Mouse (Mus musculus) T-helper 2 cell (primary cell): ENCODE measurements around the gene Srebf2.

Experiments used
- in situ Hi-C: fragments of 300-600 bp; cut with MboI, MseI; formaldehyde crosslinking; loops from one replicate; pipeline ENCODE4 v1.15.1; 2025; ENCODE audit warnings: high pct_unique_total_duplicates

Srebf2 gene

DNA sequence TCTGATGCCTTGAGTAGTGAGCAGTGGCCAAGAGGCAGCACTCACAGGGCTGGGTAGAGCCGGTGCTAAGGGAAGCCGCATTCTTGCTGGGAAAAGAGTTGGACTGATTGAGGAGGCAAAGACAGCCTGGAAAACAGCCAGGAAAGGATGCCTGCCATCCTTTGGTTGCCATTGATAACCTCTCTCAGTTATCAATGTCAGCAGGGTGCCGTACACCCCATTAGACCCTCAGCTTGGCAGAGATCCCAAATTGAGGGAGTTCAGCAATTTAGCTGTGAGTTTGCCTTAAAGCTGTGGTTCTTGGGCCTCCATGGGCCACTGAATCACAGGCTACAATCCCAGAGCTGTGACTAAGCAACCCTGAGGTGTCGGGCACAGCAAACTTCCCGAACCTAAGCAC lies 34.1 kb downstream of the Srebf2 start:
- in situ Hi-C loops: no loop called here

GRCm38 (mm10) chr15:82182311-82182710 lies 35.3 kb downstream of the Srebf2 start:
- in situ Hi-C loops: no loop called here

DNA sequence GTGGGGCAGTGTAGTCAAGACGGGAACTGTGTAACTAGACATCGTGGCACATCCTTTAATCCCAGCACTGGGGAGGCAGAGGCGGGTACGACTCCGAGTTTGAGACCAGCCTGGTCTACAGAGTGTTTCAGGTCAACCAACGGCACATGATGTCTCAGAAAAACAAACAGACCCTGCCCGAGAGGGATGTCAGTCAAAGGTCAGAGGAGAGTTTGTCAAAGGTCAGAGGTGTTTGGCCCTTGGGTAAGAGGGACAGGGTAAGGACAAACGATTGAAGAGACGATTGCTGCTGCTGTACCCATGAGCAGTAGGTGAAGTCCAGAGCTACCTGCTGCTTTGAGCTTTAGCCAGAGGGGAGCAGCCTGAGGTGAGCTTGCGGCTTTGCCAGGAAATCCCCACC lies 36.6 kb downstream of the Srebf2 start:
- in situ Hi-C loops: no loop called here

- in situ Hi-C loops: no loop called here
Measured at GRCm38 (mm10) chr15:82184183-82184582, 37.2 kb downstream of the Srebf2 start.

DNA sequence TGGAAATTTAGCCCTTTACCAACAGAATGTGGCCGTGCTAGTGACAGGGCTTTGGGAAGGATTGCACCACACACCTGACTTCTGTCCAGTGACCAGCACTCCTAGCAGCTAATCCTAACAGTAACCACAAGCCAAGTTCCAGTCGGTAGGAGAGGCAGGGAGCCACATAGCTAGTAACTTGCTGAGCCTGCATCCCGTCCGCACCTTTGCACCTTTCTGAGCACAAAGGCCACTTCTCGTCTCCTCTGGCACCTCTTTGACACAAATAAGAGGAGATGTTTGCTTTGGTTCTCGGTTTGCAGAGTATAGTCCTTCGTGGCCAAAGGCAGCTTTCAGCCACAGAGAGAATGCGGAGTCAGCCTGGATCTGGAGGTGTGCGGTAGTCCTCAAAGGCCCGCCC lies 37.7 kb downstream of the Srebf2 start:
- in situ Hi-C loops: no loop called here

DNA sequence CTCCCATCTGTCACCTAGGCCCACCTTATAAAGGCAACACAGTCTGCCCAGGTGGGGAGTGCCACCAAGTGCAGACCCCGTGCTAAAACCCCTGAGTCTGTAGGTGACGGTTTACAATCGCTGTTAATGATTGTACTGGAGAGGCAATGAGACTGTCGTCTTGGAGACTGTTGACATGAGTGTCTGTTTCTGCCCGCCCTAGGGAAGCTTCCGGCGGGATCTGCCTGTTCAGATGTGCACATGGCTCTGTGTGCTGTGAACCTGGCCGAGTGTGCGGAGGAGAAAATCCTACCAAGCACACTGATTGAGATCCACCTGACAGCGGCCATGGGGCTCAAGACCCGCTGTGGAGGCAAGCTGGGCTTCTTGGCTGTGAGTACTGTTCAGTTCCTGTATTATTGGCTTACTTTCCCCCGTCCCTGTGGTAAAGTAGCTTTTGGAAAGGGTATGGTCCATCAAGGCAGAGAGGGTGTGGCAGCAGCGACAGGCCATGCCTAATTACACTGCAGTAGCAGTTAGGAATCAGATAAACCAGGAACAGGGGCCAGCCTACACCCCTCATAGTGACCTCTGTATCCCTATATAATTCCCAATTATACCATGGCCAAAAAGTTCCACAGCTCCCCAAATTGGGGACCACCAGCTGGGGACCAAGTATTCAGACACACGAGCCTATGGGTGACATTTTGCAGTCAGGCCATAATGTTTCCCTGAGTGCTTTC lies 38.2 kb downstream of the Srebf2 start:
- in situ Hi-C loops: no loop called here

DNA sequence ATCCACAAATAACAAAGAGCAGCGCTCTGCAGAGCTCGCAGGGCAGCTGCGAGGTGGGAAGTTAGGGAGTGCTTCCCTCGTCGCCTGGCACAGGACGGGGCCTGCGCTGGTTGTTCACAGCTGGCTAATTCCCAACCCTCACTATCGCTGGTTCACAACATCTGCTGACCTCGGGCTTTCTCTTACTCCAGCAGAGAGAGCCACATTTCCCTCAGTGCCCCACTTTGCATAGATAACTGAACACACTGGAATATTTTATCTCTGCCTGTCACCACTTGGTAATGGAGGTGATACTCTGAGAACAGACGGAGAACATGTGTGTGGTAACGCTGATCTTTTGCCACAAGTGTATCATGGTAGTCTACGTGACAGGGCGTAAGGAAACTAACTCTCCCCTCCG lies 39.1 kb downstream of the Srebf2 start:
- in situ Hi-C loops: no loop called here

- in situ Hi-C loops: no loop called here
Measured at GRCm38 (mm10) chr15:82186931-82187330, 40.0 kb downstream of the Srebf2 start.

DNA sequence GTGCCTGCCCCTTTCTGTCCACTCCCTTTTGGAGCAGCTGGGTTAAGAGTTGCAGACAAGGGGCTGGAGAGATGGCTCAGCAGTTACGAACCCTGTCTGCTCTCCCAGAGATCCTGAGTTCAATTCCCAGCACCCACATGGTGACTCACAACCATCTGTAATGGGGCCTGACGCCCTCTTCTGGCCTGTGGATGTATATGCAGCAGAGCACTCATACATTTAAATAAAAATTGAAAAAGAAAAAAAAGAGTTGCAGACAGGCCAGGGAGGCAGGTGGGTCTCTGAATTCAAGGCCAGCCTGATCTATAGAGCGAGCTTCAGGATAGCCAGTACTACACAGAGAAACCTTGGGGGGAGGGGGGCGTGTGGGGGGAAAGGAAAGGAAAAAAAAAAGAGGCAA lies 40.4 kb downstream of the Srebf2 start:
- in situ Hi-C loops: no loop called here

DNA sequence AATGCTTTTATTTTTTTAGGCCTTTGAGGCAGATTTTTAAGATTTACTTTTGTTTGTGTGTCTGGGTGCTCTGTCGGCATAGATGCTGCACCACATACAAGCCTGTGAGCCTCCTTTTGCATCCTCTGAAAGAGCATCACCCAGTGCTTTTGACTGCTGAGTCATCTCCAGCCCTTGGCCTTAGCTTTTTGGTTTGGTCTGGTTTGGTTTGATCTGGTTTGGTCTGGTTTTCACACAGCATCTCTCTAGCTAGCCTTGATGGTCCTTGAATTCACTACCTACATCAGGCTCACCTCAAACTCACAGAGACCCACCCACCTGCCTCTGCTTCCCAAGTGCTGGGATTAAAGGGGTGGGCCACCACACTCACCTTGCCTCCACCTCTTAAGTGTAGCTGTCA lies 40.9 kb downstream of the Srebf2 start:
- in situ Hi-C loops: no loop called here

DNA sequence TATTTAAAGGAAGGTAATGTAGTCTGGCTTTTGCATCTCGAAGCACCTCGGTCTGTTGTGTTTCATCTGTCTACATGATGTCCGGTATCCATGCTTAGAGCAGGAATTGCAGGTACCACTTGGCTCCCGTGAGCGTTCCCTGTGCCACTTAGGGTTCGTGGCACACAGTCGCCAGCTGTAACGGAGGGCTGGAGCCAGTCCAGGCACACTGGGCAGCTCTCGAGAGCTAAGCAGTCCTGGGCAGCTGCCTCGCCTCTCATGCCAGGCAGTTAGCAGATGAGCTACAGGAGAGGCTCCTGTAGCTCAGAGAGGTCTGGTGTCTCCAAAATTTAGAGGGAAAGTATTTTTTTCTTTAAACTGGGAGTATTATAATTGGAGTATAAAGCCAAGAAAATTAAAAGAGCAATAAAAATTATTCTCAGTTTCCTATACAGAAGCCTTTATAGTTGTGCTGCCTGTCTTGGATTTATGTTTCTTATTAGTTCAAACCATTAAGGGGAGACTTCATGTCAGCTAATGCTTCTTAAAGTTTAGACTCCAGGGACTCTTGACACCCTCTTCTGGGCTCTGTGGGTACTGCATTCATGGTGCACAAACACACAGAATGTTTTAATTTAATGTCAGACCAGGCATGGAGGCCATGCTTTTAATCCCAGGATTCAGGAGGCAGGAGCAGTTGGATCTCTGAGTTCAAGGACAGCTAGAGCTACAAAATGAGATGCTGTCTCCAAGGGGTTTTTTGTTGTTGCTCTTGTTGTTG lies 41.7 kb downstream of the Srebf2 start:
- in situ Hi-C loops: no loop called here

- in situ Hi-C loops: no loop called here
Measured at GRCm38 (mm10) chr15:82192617-82193016, 45.6 kb downstream of the Srebf2 start.

GRCm38 (mm10) chr15:82196300-82196699 lies 49.3 kb downstream of the Srebf2 start:
- in situ Hi-C loops: no loop called here

- in situ Hi-C loops: no loop called here
Measured at GRCm38 (mm10) chr15:82197246-82197750, 50.3 kb downstream of the Srebf2 start.

DNA sequence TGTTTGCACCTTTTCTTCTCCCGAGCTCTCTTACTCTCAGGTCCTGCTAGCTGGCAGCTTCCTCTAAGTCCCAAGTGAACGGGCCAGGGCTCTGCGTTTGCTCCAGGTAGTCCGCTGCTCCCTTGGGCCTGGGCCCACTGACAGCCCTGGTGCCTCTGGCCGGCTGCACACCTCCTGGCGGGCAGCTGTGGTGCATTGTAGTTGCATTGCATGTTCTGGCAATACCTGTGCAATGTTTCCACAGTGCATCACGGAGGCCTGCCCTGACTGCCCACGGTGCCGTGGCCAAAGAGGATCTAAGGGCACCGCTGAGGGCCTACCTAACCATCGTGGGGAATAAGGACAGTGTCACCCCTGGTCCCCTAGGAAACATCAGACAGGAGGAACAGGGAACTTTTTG lies 51.0 kb downstream of the Srebf2 start:
- in situ Hi-C loops: no loop called here

GRCm38 (mm10) chr15:82198342-82198741 lies 51.4 kb downstream of the Srebf2 start:
- in situ Hi-C loops: no loop called here

DNA sequence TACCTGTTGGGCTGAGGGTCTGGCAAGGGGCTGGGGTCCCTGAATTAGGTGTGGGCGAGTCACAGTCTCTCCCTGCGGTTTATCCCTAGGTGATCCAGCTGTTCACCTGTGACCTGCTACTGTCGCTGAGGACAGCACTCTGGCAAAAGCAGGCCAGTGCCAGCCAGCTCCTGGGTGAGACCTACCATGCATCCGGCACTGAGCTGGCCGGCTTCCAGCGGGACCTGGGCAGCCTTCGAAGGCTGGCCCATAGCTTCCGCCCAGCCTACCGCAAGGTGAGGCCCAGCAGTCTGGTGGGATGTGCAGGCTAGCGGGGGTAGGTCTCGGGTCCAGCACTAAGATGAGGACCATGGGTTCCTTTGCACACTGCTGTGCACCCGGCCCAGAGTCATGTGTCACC lies 52.6 kb downstream of the Srebf2 start:
- in situ Hi-C loops: no loop called here

- in situ Hi-C loops: no loop called here
Measured at GRCm38 (mm10) chr15:82202086-82202485, 55.1 kb downstream of the Srebf2 start.

GRCm38 (mm10) chr15:82203090-82203489 lies 56.1 kb downstream of the Srebf2 start:
- in situ Hi-C loops: no loop called here

GRCm38 (mm10) chr15:82203611-82204351 lies 56.8 kb downstream of the Srebf2 start:
- in situ Hi-C loops: no loop called here

- in situ Hi-C loops: no loop called here
Measured at GRCm38 (mm10) chr15:82204680-82205371, 57.8 kb downstream of the Srebf2 start.
